Mouse (Mus musculus): ENCODE measurements around the gene Ndufb2.

Ndufb2 gene

DNA sequence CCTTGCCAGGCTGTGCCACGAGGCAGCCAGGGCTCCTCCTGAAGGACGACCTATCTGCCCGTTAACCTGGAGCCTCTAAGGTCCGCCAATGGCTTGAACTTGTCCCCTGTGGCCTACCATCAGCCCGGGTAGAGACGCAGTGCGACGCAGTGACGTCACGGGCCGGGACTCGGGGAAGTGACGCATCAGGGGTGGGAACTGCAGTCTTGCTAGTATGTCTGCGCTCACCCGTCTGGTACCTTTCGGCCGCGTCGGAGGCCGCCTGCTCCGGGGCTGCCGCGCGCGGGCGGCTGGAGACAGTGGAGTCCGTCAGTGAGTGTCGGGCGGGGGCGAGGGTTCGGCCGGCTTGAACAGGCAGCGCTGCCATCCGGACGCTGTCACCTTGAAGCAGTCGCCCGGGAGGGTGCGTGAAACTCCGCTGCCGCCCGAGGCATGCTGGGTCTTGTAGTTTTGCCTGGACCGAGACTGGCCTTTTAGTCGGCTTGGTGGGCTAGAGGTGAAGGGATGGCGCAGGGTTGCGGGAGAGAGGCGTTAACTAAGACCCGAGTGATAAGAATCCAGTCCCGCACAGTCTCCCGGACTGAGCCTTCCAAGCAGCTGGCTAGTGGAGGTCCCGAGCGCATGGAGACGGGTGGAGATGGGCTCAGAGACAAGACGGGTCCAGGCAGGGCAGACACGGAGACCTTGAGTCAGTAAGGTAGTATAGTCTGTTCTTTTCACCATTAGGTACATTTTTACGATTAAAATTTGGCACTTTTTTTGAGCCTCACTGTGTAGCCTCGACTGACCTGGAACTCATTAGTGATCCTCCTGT lies at the start of gene Ndufb2:
Gene Ndufb2, plus strand, starts transcription at position 174 of the 814 bp plus-strand sequence.
- peak; percentile 97 for DNase-seq (ENCODE audit: low read depth, low spot score)

GRCm38 (mm10) chr6:39542631-39543597 lies 49.5 kb upstream of the Ndufb2 start:
- DNase-seq (ENCODE audit: low read depth, low spot score) = peak; percentile 30

DNA sequence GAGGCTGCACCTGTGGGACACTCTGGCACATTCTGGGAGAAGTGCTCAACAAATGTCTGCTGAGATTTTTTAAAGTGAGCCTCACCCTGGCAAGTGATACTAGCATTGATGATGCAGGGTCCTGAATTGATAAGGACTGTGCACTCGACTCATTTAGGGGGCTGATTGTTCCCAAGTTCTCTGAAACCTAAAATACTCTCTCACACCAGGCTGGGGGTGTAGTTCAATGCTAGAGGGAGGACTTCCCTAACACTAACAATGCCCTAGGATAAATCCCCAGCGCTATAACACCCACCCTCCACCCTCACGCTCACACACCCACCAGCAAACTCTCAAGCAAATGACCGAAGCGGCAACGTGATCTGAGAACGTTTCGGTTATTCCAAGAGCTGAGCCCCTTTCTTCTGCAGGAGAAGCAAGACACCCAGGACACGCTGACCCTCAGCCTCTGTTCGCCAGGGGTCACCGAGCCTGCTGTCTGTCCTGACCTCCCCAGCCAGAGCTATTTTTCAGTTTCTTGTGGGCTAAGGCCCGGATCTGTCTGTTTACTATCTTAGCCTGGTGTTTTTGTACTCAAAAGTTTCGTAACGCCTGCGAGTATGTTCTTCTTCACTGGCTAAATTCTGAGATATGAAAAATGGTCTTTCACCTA lies 48.5 kb upstream of the Ndufb2 start:
- DNase-seq (ENCODE audit: low read depth, low spot score) = no peak

GRCm38 (mm10) chr6:39545474-39545873 lies 46.9 kb upstream of the Ndufb2 start:
- no peak for DNase-seq (ENCODE audit: low read depth, low spot score)

DNA sequence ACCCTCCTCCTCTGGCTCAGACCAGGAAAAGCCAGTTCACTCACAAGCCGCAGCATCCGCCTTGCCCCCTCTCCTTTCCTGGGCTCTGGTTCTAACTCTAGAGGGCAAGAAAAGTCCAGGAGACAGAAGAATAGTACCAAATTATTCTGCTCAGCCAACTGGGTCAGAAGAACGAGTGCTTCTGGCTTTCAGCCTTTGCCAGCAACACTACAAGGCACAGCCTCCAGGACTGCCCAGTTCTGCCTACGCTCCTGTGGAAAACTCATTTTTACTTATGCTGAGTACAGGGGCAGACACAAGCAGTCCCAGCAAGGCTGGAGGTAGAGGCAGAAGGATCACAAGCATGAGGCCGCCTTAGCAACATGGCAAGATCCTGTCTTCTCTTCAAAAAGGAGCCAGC lies 44.3 kb upstream of the Ndufb2 start:
- no peak for DNase-seq (ENCODE audit: low read depth, low spot score)

- DNase-seq (ENCODE audit: low read depth, low spot score) = no peak
These were observed 40.3 kb upstream of the Ndufb2 start for GRCm38 (mm10) chr6:39551981-39552636.

GRCm38 (mm10) chr6:39554888-39555647 lies 37.3 kb upstream of the Ndufb2 start:
- DNase-seq (ENCODE audit: low read depth, low spot score) = peak; percentile 71

DNA sequence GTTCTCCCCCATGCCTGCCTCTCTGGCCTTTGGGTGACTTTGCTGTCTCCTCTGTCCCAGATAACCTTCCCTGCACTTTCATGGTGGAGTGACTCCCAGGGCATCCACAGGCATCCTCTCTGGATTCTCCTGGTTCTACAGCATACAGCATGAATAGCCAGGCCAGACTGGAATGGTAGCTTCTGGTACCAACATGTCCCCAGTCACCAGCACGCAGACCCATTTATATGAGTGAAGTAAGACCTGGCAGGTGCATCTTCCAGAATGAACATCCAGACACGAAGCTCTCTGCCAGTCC lies 36.8 kb upstream of the Ndufb2 start:
- no peak for DNase-seq (ENCODE audit: low read depth, low spot score)

DNA sequence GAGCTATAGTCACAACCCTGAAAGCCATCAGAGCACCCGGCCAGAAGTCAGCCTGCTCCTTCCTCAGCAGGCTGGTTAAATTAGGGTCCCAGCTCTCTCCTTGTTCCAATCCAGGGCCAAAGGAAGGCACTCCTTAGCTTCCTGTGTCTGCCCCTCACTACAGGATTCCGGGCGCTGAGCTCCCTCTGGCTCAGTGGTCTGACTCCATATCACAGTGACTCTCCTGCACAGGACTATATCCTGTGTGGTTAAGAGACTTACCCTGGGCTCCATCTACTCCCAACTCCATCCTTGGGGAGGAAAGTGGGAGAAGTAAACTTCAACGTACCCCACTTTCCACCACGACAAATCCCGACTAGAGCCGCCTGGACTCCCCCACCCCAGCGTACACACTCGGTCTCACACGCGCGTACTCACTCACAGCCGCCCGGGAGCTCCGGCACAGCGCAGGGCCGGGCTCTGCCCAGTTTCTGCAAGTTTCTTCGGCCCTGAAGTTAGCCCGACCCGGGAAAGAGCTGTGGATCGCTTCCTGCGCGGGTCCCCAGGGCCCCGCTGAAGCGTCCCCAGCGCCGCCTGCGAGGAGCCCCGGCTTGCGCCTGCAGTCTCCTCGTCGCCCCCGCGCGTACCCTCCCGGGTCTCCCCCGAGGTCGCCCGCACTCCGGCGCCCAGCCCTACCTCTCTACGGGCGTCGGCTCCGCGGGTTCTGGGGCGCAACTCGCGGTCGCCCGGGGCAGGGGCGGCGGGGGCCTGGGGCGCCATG lies 35.3 kb upstream of the Ndufb2 start:
- peak; percentile 75 for DNase-seq (ENCODE audit: low read depth, low spot score)

GRCm38 (mm10) chr6:39557723-39558261 lies 34.6 kb upstream of the Ndufb2 start, which contains the start of gene Dennd2a:
Dennd2a (minus strand) TSS chr6:39557867.
- peak; percentile 95 for DNase-seq (ENCODE audit: low read depth, low spot score)

- DNase-seq (ENCODE audit: low read depth, low spot score) = no peak
These were observed 33.0 kb upstream of the Ndufb2 start for GRCm38 (mm10) chr6:39559276-39559939.

DNA sequence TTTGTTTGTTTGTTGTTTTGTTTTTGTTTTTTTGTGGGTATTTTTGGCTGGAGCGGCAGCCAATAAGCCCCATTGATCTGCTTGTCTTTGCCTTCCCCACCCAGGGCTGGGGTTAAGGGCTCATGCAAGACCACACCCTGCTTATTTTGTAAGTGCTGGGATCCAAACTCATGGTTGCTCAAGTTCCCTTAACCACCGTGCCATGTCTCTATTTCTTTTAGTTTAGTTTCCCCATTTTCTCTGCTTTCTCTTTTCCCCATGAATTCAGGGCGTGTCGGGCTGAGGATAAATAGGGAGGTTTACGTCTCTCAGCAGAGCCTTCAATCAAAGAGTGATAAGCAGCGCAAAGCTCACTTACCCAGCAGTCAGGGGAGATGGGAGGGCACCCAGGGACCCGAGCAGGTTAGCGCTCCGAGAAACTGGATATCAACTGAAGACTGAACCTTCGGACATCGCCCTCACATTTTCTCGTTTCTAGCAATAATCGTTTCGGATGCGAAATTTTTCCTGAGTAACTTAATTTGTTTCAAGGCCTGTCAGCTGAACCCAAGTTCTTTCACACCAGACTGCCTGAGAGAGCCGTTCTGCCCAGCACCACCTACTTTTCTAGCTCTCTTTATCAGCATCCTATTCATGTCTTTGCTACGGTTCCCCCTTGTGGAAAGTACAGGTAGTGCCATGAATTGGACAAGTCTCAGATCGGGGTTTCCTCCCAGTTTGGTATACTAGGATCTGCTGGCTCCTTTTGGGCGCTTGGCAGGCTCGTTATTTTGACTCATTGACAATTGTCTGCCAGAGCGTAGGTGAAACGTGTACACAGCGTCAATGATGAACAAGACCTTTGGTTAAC lies 30.0 kb upstream of the Ndufb2 start:
- peak; percentile 93 for DNase-seq (ENCODE audit: low read depth, low spot score)

- peak; percentile 76 for DNase-seq (ENCODE audit: low read depth, low spot score)
These were observed 24.8 kb upstream of the Ndufb2 start for GRCm38 (mm10) chr6:39567528-39567927.

- DNase-seq (ENCODE audit: low read depth, low spot score) = no peak
These were observed 21.9 kb upstream of the Ndufb2 start for GRCm38 (mm10) chr6:39570426-39570825.

DNA sequence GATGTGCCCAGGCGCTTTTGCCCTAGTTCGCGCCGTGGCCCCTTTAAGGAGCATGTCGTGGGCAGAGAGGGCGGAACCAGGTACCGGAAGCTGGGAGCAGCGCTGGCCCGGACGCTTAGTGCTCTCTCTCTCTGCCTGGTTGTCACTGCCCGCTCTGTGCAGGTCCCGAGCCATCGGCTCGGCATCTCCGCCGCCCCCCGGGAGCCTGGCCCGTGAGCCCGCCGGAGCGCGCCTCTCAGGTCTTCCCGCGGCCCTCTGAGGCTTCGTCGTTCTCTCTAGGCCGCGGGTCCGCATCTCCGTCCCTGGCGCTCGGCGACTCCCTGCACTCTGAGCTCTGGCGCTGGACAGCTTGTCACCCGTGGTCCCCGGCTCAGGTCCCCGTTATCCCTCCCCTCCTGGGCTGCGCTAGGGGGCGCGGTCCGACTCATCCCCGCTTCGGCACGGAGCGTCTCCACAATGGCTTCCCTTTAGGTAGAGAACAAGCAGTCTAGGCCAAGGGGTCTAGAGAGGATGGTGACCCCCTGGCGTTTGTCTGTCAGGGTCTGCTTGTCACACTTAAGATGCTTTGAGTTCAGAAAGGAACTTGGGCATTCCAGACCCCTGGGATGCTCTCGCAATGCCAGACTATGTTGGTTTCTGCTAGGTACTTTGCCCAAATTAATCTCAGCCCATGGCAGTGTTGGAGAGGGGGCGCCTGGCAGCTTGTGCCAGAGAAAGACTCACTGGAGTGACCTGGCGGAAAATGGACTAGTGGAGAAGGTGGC lies 18.4 kb upstream of the Ndufb2 start, which contains the start of gene Adck2:
Gene Adck2, plus strand, starts transcription at position 83 of the 764 bp plus-strand sequence.
- DNase-seq (ENCODE audit: low read depth, low spot score) = peak; percentile 78

GRCm38 (mm10) chr6:39574555-39574869 lies 17.9 kb upstream of the Ndufb2 start:
- DNase-seq (ENCODE audit: low read depth, low spot score) = peak; percentile 22

- DNase-seq (ENCODE audit: low read depth, low spot score) = peak; percentile 43
These were observed 17.4 kb upstream of the Ndufb2 start for GRCm38 (mm10) chr6:39574951-39575350.

All from ZHBTc4 (cell line).